Mouse (Mus musculus): ENCODE data around the gene Slc38a5. TPM values are rescaled to one million over a fixed set of nuclear protein-coding genes. Genes with fewer than 3 reads are reported as not detected.
"Not testable (repeated sequence)": the region's sequence is repeated elsewhere in the genome, so short reads cannot be mapped to it uniquely, and the experiment has no call there.

Gene Slc38a5
- total RNA-seq, 2 experiments from 2014 or later: not detected

- no peak for TF ChIP-seq CTCF (IDR thresholded peaks at IDR 0.05)
- DNase-seq: peak; percentile 83
- Histone ChIP-seq H3K4me3 (peak within 1 kb of the TSS; percentile 87), H3K27ac (peak within 1 kb of the TSS; percentile 87)
- intact Hi-C loops (cut with DNase I): loop anchor here (10.0 kb wide), 1 partner anchor 178 kb away; the partner anchor contains the start of gene Suv39h1
Observed at GRCm38 (mm10) chrX:8252334-8253285, 18.3 kb upstream of the Slc38a5 start, which contains the start of gene Ftsj1. TSS of gene Ftsj1 (minus strand) at chrX:8252406.

DNA sequence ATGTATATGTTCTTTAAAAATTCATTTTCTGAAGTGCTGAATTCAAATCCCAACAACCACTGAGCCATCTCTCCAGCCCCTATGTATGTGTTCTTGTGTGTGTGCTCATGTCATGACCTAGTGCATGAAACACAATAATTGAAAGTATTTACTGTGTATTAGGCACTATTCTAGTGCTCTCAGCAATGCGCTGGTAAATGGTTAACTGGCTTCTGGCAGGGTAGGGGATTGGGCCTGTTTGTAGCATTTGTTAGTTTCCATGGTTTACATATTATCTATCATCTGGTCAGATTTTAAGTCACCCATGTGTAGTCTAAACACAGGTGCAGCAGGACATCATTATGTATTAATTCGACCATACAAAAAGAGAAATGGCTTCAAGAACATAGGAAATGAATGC, 17.2 kb upstream of the Slc38a5 start:
- Histone ChIP-seq H3K4me3 (no peak overlapping the region), H3K27ac (no peak overlapping the region)
- TF ChIP-seq CTCF (IDR thresholded peaks at IDR 0.05): no peak
- no peak for DNase-seq
- intact Hi-C loops (cut with DNase I): loop anchor here (10.0 kb wide), 1 partner anchor 179 kb away; the partner anchor contains the start of gene Suv39h1

- no peak for DNase-seq
Observed at GRCm38 (mm10) chrX:8255807-8256206, 15.1 kb upstream of the Slc38a5 start.

DNA sequence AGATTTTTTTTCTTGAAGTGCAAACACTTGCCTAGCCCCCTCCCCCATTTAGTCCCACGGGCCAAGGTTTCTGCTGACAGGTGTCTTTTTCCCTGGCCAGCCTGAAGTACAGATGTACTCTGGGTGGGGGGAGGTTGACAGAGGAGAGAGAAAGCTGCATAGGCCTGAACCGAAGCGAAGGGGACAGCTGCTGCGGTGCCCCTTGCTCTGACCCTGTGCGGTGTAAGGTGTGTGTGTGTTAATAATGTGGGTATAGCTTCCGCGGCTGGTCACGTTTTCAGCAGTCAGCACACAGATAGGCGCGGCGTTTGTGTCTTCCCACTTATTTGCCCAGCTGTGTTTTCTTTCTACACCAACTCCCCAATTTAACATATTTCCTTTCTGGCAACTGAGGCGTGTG, 11.5 kb upstream of the Slc38a5 start:
- Histone ChIP-seq H3K27ac (no peak overlapping the region), H3K4me3 (no peak overlapping the region)
- no peak for DNase-seq
- no peak for TF ChIP-seq CTCF (IDR thresholded peaks at IDR 0.05)
- intact Hi-C loops (cut with DNase I): loop anchor here (10.0 kb wide), 1 partner anchor 185 kb away; the partner anchor contains the start of gene Suv39h1

More at GRCm38 (mm10) chrX:8255807-8256206, 15.1 kb upstream of the Slc38a5 start:
- TF ChIP-seq CTCF (IDR thresholded peaks at IDR 0.05): peak; percentile 11; the same call in 1 of the 2 replicates
- Histone ChIP-seq H3K27ac (no peak overlapping the region), H3K4me3 (no peak overlapping the region)
- intact Hi-C loops (cut with DNase I): loop anchor here (10.0 kb wide), 1 partner anchor 181 kb away; the partner anchor contains the start of gene Suv39h1

DNA sequence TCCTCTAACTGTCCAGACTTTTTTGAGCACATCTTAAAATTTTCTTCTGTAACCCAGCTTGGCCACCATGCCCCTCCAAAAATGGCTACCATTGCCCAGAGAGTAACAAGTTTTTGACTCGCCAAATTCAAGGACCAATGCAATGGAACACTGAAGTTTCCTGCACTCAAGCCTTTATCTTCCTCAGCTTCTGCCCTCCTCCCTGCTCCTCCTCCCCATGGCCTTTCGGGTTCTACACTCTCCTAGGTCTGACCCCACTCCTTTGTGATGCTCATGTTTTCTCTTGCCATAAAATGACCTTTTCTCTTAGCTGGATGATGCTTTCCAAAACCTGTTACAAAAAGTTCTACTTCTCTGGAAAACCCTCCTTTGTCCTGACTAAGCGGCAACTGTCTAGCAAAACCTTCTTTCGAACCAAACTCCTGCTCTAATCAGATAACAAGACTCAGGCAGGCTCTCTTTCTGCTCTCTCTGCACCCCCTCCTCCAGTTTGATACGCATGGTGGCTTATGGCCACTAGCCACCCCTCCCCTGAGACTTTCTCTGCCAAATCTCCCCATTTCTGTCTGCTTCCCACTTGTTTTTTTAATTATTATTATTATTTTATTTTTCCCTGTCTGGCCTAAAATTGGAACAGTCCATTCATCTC, 7.7 kb upstream of the Slc38a5 start:
- no peak overlapping the region for H3K27ac ChIP-seq
- H3K4me3 ChIP-seq: no peak overlapping the region
- intact Hi-C loops (cut with DNase I): no loop called here
- no peak for TF ChIP-seq CTCF (IDR thresholded peaks at IDR 0.05)
- no peak for DNase-seq

DNA sequence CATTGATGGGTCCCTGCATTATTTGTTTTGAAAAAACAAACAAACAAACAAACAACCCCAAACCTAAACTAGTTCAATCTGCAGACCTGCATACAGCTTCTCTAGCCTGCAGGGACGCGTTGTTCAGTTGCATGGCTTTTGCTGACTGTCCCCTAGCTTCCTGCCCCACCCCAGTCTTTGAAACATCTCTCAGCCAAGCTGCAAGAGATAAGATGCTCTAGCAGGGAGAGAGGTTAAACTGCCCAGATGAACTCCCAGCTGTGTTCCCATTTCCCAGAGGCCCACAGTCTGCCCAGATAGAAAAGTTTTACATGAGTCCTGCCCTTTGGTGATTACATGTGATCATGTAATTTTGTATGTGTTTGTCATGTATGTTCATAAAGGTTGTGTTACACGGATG, 6.7 kb upstream of the Slc38a5 start:
- TF ChIP-seq CTCF (IDR thresholded peaks at IDR 0.05): no peak
- Histone ChIP-seq H3K4me3 (no peak overlapping the region), H3K27ac (no peak overlapping the region)
- intact Hi-C loops (cut with DNase I): no loop called here
- no peak for DNase-seq

DNA sequence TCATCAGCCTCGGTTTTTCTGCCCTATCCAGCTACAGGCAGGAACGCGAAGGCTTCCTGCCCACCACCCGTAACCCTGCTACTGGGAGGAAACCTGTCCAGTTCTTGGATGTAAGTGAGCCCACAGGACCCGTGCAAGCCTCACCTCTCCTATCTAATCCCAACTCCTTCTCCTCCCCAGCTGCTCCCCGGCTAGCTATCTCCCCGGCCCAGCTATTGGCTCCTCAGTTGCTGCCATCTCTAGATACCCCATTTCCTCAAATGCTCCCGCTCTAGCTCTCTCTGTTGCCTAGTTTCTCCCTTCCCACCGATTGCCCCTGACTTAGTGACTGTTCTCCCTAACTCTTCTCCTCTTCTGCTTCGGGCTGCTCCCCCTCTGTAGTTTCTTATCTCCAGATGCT, 1.1 kb downstream of the Slc38a5 start:
- intact Hi-C loops (cut with DNase I): no loop called here
- Histone ChIP-seq H3K4me3 (no peak overlapping the region), H3K27ac (no peak overlapping the region)
- DNase-seq: no peak
- no peak for TF ChIP-seq CTCF (IDR thresholded peaks at IDR 0.05)

DNA sequence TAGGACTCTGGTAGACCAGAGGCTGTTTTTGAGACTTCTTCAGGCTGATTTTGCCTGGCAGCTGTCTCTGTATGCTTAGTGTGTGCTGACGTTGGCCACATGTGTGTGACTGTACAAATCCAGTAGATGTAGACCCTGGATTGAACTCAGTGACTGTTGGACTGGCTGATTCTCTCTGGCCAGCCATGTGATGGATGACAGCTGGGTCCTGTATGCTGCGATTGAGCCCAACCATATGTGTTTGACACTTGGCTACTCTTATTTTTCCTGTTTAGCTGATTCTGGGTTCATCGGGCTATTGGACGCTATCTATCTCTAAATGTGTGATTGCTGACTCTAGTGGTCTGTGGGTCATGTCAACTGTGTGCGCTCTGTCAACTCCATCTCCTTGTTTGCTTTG, 3.1 kb downstream of the Slc38a5 start:
- TF ChIP-seq CTCF (IDR thresholded peaks at IDR 0.05): no peak
- intact Hi-C loops (cut with DNase I): no loop called here
- Histone ChIP-seq H3K4me3 (no peak overlapping the region), H3K27ac (no peak overlapping the region)
- DNase-seq: no peak

- TF ChIP-seq CTCF (IDR thresholded peaks at IDR 0.05): no peak
Observed at GRCm38 (mm10) chrX:8288621-8289020, 17.7 kb downstream of the Slc38a5 start.

GRCm38 (mm10) chrX:8309302-8309701, 38.4 kb downstream of the Slc38a5 start:
- no peak for DNase-seq
- intact Hi-C loops (cut with DNase I): no loop called here
- no peak for TF ChIP-seq CTCF (IDR thresholded peaks at IDR 0.05)
- H3K27ac ChIP-seq: no peak overlapping the region
- H3K4me3 ChIP-seq: no peak overlapping the region

More at GRCm38 (mm10) chrX:8288621-8289020, 17.7 kb downstream of the Slc38a5 start:
- H3K27ac ChIP-seq: no peak overlapping the region
- no peak for DNase-seq
- no peak overlapping the region for H3K4me3 ChIP-seq
- intact Hi-C loops (cut with DNase I): no loop called here

- intact Hi-C loops (cut with DNase I); H3K27ac ChIP-seq; H3K4me3 ChIP-seq; DNase-seq: not testable (repeated sequence)
- TF ChIP-seq CTCF (IDR thresholded peaks at IDR 0.05): peak; percentile 25
Observed at GRCm38 (mm10) chrX:8314905-8315304, 44.0 kb downstream of the Slc38a5 start.

DNA sequence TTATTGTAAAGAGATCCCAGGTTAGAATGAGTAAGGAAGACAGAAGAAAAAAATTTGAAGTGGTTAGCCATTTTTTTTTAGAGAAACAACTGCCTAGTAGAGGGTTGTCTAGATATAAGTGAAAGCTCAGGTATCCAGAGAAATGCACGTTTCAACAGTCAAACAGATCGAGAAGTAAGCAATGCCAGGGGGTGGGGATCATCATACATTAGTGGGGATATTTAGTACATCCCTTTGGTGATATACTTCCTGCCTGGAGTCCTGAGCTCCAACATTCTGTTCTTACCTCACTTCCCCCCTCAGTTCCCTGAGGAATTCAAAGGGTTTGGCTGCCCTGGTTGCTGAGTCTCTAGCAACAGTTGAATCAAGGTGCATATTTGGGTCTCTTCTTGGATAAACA, 56.2 kb downstream of the Slc38a5 start, which contains the start of gene Ssxb10:
Gene Ssxb10 (plus strand): TSS at position 301 of the 400 bp plus-strand sequence.
- intact Hi-C loops (cut with DNase I): no loop called here
- no peak within 1 kb of the TSS for H3K4me3 ChIP-seq
- H3K27ac ChIP-seq: no peak within 1 kb of the TSS
- no peak for TF ChIP-seq CTCF (IDR thresholded peaks at IDR 0.05)
- no peak for DNase-seq

Other genes starting within 250 kb of the Slc38a5 start
- 1 to 10 TPM; 4.3 to 5.0 TPM for gene Suv39h1, start 196.4 kb upstream of the Slc38a5 start, total RNA-seq (2021)
- under 1 TPM; 0.36 to 0.70 TPM for gene Was, start 180.6 kb upstream of the Slc38a5 start, total RNA-seq (2021)
- gene Wdr13, start 138.2 kb upstream of the Slc38a5 start, total RNA-seq (2021): 1 to 10 TPM; 9.1 to 9.4 TPM
- gene Rbm3, start 125.3 kb upstream of the Slc38a5 start, total RNA-seq (2021): 10 to 100 TPM; 33.9 to 82.1 TPM
- gene Tbc1d25, start 95.0 kb upstream of the Slc38a5 start, total RNA-seq (2021): 1 to 10 TPM; 3.1 to 3.2 TPM
- 1 to 10 TPM; 9.2 to 9.3 TPM for gene Ebp, start 77.6 kb upstream of the Slc38a5 start, total RNA-seq (2021)
- 1 to 10 TPM; 4.2 to 5.4 TPM for gene Porcn, start 64.6 kb upstream of the Slc38a5 start, total RNA-seq (2021)
- 10 to 100 TPM; 13.9 to 16.0 TPM for gene Ftsj1, start 18.7 kb upstream of the Slc38a5 start, total RNA-seq (2021)
- gene Ssxb10, start 56.3 kb downstream of the Slc38a5 start, total RNA-seq (2021): not detected
- gene Ssxb9, start 95.8 kb downstream of the Slc38a5 start, total RNA-seq (2021): not detected
- not detected for gene Ssxb1, start 142.2 kb downstream of the Slc38a5 start, total RNA-seq (2021)
- gene Ssxb2, start 190.6 kb downstream of the Slc38a5 start, total RNA-seq (2021): not detected